Mouse (Mus musculus) liver, adult 2 months (tissue): ENCODE data around the gene Sdc1.

Experiments
- CTCF ChIP-seq: fragments of 200-500 bp; IDR thresholded peaks from 2 replicates; pipeline ENCODE4 v1.5.1; 2011; ENCODE audit warnings: low read depth, low read length, control low read depth
- POLR2A ChIP-seq: fragments of 200-500 bp; IDR thresholded peaks from 2 replicates; pipeline ENCODE4 v1.6.1; 2011; ENCODE audit warnings: low read length, control low read depth; ENCODE audit not compliant: insufficient read depth; ENCODE audit errors: extremely low read depth

DNA sequence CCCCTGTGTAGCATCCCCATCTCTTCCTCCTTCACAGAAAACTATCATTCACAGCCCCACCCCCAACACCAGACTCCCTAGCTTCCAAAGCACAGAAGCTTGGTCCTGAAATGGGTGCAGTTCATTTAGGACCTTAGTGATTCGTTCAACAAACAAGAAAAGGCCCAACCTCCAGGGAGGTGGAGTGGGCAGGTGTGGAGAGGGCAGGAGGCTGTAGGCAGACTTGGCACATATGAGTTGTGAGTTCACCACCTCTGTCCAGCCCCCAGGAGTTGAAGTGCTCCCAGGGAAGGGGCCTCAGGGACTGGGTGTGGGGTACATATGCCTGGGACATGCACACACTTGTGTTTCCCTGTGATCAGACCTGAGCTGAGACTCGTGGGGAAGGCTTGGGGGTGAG lies 39.8 kb downstream of the Sdc1 start:
- no peak for TF ChIP-seq POLR2A
- no peak for TF ChIP-seq CTCF
